Mouse (Mus musculus) olfactory bulb, adult 2 months (tissue): ENCODE measurements around the gene Pde6c. TPM values are rescaled to one million over a fixed set of nuclear protein-coding genes. Genes with fewer than 3 reads are reported as not detected.
A peak's percentile ranks its signal among the peaks of the same experiment; 100 is the strongest.

ENCODE experiments used
- H3K27ac ChIP-seq: fragments of 200-500 bp; 2 replicates; pipeline ENCODE4 v1.5.1; 2012; ENCODE audit warnings: low read depth, low read length; ENCODE audit not compliant: insufficient read depth
- H3K4me1 ChIP-seq: fragments of 200-500 bp; 2 replicates; pipeline ENCODE4 v1.6.1; 2012; ENCODE audit warnings: low read length; ENCODE audit not compliant: control insufficient read depth, insufficient read depth
- H3K4me3 ChIP-seq: fragments of 200-500 bp; 2 replicates; pipeline ENCODE4 v1.5.1; 2012; ENCODE audit warnings: mild to moderate bottlenecking, low read depth, low read length, moderate library complexity; ENCODE audit not compliant: insufficient read depth
- CTCF ChIP-seq: fragments of 200-500 bp; IDR thresholded peaks from 2 replicates; pipeline ENCODE4 v1.5.1; 2012; ENCODE audit warnings: low read depth, mild to moderate bottlenecking, low read length, moderate library complexity; ENCODE audit not compliant: insufficient read depth
- POLR2A ChIP-seq: fragments of 200-500 bp; IDR thresholded peaks from 2 replicates; pipeline ENCODE4 v1.6.1; 2012; ENCODE audit warnings: mild to moderate bottlenecking, low read depth, low read length, moderate library complexity; ENCODE audit not compliant: insufficient read depth
- WGBS: fragments of 180-500 bp; shearing (Covaris S2); methylation state at CpG from one replicate; pipeline ENCODE4 v1.1.7; 2018; 5-methylcytosine and 5-hydroxymethylcytosine counted together
- polyA plus RNA-seq: library from polyadenylated mRNA; stranded (reverse); fragments of >200 nt; gene quantifications from 2 replicates; pipeline ENCODE4 v1.2.4, GENCODE M21; 2012; ENCODE audit warnings: low replicate concordance; ENCODE audit not compliant: missing spikeins, insufficient read depth, insufficient read length

Pde6c gene
- polyA plus RNA-seq, 1 experiment = not detected

- Histone ChIP-seq H3K4me1 (no peaks in the 10 kb centered on the region), H3K27ac (no peak overlapping the region), H3K4me3 (no peak overlapping the region)
- TF ChIP-seq CTCF (no peak), POLR2A (no peak)
- WGBS = 83% methylated on average over 5 of the region's 5 CpGs
Measured at GRCm38 (mm10) chr19:38186631-38187344, 54.2 kb downstream of the Pde6c start.

GRCm38 (mm10) chr19:38187345-38187680 lies 54.7 kb downstream of the Pde6c start:
- Histone ChIP-seq H3K4me3 (no peak overlapping the region), H3K27ac (no peak overlapping the region), H3K4me1 (no peaks in the 10 kb centered on the region)
- WGBS = 36% methylated on average over 2 of the region's 2 CpGs
- TF ChIP-seq CTCF (no peak), POLR2A (no peak)

- no peak for TF ChIP-seq CTCF
- no peak for TF ChIP-seq POLR2A
- Histone ChIP-seq H3K4me3 (no peak overlapping the region), H3K4me1 (no peaks in the 10 kb centered on the region), H3K27ac (no peak overlapping the region)
- 91% methylated on average over 3 of the region's 3 CpGs for WGBS
Measured at GRCm38 (mm10) chr19:38190606-38191005, 58.0 kb downstream of the Pde6c start.

GRCm38 (mm10) chr19:38191446-38191845 lies 58.9 kb downstream of the Pde6c start:
- WGBS = 82% methylated on average over 5 of the region's 5 CpGs
- no peak for TF ChIP-seq CTCF
- TF ChIP-seq POLR2A = no peak
- Histone ChIP-seq H3K27ac (no peak overlapping the region), H3K4me3 (no peak overlapping the region), H3K4me1 (no peaks in the 10 kb centered on the region)

GRCm38 (mm10) chr19:38195245-38195644 lies 62.7 kb downstream of the Pde6c start:
- no peak overlapping the region for H3K4me3 ChIP-seq
- TF ChIP-seq CTCF (no peak), POLR2A (no peak)
- H3K27ac ChIP-seq = no peak overlapping the region
- WGBS = 96% methylated on average over 4 of the region's 4 CpGs
- H3K4me1 ChIP-seq = no peaks in the 10 kb centered on the region

GRCm38 (mm10) chr19:38198731-38199130 lies 66.2 kb downstream of the Pde6c start:
- WGBS = 81% methylated on average over 5 of the region's 5 CpGs
- no peaks in the 10 kb centered on the region for H3K4me1 ChIP-seq
- TF ChIP-seq CTCF (no peak), POLR2A (no peak)
- H3K27ac ChIP-seq = no peak overlapping the region
- no peak overlapping the region for H3K4me3 ChIP-seq

GRCm38 (mm10) chr19:38206669-38207068 lies 74.1 kb downstream of the Pde6c start:
- no peak for TF ChIP-seq POLR2A
- TF ChIP-seq CTCF = peak; percentile 63
- Histone ChIP-seq H3K4me3 (no peak overlapping the region), H3K27ac (no peak overlapping the region), H3K4me1 (no peaks in the 10 kb centered on the region)
- 51% methylated on average over 9 of the region's 9 CpGs for WGBS

- no peak overlapping the region for H3K27ac ChIP-seq
- no peak for TF ChIP-seq POLR2A
- TF ChIP-seq CTCF = no peak
- H3K4me1 ChIP-seq = no peaks in the 10 kb centered on the region
- no peak overlapping the region for H3K4me3 ChIP-seq
- WGBS = 94% methylated on average over 3 of the region's 3 CpGs
Measured at GRCm38 (mm10) chr19:38217696-38218095, 85.1 kb downstream of the Pde6c start.

- Histone ChIP-seq H3K4me1 (peaks cover 3% of the 10 kb centered on the region; the same call in 1 of the 2 replicates), H3K27ac (peak overlapping the region; percentile 100), H3K4me3 (peak overlapping the region; percentile 93)
- no peak for TF ChIP-seq CTCF
- TF ChIP-seq POLR2A = no peak
- 9% methylated on average over 12 of the region's 12 CpGs for WGBS
Measured at GRCm38 (mm10) chr19:38223356-38223904, 90.8 kb downstream of the Pde6c start.
